Mouse (Mus musculus): Measurements from ENCODE around the gene Tmem145. TPM values are rescaled to one million over a fixed set of nuclear protein-coding genes. Genes with fewer than 3 reads are reported as not detected.
"Not testable (repeated sequence)": the region's sequence is repeated elsewhere in the genome, so short reads cannot be mapped to it uniquely, and the experiment has no call there.

Tmem145 gene
- polyA plus RNA-seq, 1 experiment from 2014 or later: 0.14 TPM

DNA sequence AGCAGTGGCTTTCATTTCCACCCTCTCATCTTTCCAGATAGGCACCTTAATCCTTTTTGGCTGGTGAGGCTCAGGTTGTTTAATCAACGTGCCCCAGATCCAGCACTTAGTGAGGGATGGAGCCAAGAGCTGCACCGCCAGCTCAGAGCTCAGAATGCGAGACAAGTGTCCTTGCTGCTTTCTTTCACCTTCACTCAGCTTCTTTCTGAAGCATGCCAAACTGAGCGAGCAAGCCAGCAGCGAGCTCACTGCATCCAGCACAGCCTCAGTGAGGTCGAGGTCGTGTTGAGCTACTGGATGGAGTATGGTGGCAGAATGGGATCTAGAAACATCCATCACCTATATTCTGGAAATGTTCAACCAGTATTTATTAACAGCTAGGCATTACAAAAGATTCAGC is 7.4 kb downstream of the Tmem145 start:
- no peaks in the 10 kb centered on the region for H3K9me3 ChIP-seq (ENCODE audit: control insufficient read depth, low read length)
- WGBS: 31% methylated on average over 7 of the region's 7 CpGs
- peaks cover 22% of the 10 kb centered on the region for H3K4me1 ChIP-seq (replicated peaks; ENCODE audit: control insufficient read depth, insufficient read depth, low read length)
- H3K4me3 ChIP-seq (ENCODE audit: low read length): no peak overlapping the region
- no peak for ATAC-seq (ENCODE audit: low read depth)
- no peak overlapping the region for H3K9ac ChIP-seq (ENCODE audit: low read length)
- no peaks in the 10 kb centered on the region for H3K36me3 ChIP-seq (ENCODE audit: control insufficient read depth, insufficient read depth, low read length)
- H3K4me2 ChIP-seq (ENCODE audit: low read depth, low read length): no peak overlapping the region
- peaks cover 44% of the 10 kb centered on the region for H3K27me3 ChIP-seq (ENCODE audit: control insufficient read depth, insufficient read depth, low read depth, low read length)
- no peak overlapping the region for H3K27ac ChIP-seq (ENCODE audit: low read length)

- Histone ChIP-seq H3K4me2 (ENCODE audit: low read depth, low read length) (peak overlapping the region; percentile 77), H3K9ac (ENCODE audit: low read length) (peak overlapping the region; percentile 49), H3K36me3 (ENCODE audit: control insufficient read depth, insufficient read depth, low read length) (no peaks in the 10 kb centered on the region), H3K27me3 (ENCODE audit: control insufficient read depth, insufficient read depth, low read depth, low read length) (peaks cover 41% of the 10 kb centered on the region), H3K9me3 (ENCODE audit: control insufficient read depth, low read length) (no peaks in the 10 kb centered on the region), H3K27ac (ENCODE audit: low read length) (no peak overlapping the region), H3K4me3 (ENCODE audit: low read length) (peak overlapping the region; percentile 51), H3K4me1 (replicated peaks; ENCODE audit: control insufficient read depth, insufficient read depth, low read length) (peaks cover 22% of the 10 kb centered on the region)
- no peak for ATAC-seq (ENCODE audit: low read depth)
- WGBS: 2% methylated on average over 49 of the region's 51 CpGs
Observed at GRCm38 (mm10) chr7:25314606-25315305, 8.8 kb downstream of the Tmem145 start.

GRCm38 (mm10) chr7:25315306-25316041 is 9.6 kb downstream of the Tmem145 start:
- Histone ChIP-seq H3K27me3 (ENCODE audit: control insufficient read depth, insufficient read depth, low read depth, low read length) (peaks cover 41% of the 10 kb centered on the region), H3K4me3 (ENCODE audit: low read length) (peak overlapping the region; percentile 51), H3K9me3 (ENCODE audit: control insufficient read depth, low read length) (no peaks in the 10 kb centered on the region), H3K36me3 (ENCODE audit: control insufficient read depth, insufficient read depth, low read length) (no peaks in the 10 kb centered on the region), H3K4me2 (ENCODE audit: low read depth, low read length) (peak overlapping the region; percentile 77), H3K4me1 (replicated peaks; ENCODE audit: control insufficient read depth, insufficient read depth, low read length) (peaks cover 22% of the 10 kb centered on the region), H3K9ac (ENCODE audit: low read length) (peak overlapping the region; percentile 49), H3K27ac (ENCODE audit: low read length) (no peak overlapping the region)
- WGBS: under 1% methylated on average over 55 of the region's 69 CpGs
- no peak for ATAC-seq (ENCODE audit: low read depth)

DNA sequence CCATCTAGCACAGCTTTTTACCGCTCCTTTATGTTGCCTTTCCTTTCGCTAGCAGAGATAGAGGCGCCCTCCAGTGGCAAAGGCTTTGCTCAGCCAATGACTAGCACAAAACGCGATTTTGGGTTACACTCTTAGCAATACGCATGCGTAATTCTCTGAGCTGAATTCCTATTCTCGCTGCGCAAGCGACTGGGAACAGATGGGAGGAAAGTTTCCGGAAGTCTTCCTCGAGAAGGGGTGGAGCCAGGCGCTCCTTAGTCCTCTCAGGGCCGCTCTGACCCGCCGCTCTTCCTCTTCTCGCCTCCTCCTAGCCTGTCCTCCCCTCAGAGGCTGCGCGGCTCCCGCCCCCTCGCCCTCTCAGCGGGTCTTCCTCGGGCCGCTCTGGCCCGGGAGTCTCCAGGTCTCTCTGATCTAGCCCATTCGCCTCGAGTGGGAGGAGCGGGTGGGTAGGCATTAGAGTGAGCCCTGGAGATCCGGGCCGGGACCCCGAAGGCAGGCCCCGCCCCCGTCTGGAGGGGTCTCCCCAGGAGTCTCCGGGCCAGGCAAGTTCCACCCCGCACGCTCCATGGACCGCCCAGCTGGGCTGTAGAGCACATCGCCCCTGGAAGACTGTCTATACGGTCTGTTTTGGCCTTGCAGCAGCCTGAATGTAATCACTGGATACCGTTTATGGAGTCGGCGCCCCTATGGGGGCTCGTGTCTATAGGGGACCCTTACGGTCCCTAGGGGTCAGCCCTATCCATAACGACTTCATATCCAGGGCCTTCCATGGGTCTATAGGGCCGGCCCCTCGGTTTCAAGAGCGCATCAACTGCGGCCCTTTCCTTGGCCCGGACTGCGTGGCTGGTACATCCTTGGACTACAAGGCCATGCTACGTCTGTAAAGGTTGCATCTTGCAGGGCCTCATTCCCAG is 10.9 kb downstream of the Tmem145 start, which contains the start of gene Megf8:
Gene Megf8 (plus strand): TSS at position 633 of the 914 bp plus-strand sequence.
- Histone ChIP-seq H3K4me2 (ENCODE audit: low read depth, low read length) (peak within 1 kb of the TSS; percentile 78), H3K4me3 (ENCODE audit: low read length) (peak within 1 kb of the TSS; percentile 55), H3K9ac (ENCODE audit: low read length) (peak within 1 kb of the TSS; percentile 74), H3K4me1 (replicated peaks; ENCODE audit: control insufficient read depth, insufficient read depth, low read length) (peaks cover 25% of the 10 kb centered on the region), H3K27me3 (ENCODE audit: control insufficient read depth, insufficient read depth, low read depth, low read length) (peaks cover 38% of the 10 kb centered on the region), H3K36me3 (ENCODE audit: control insufficient read depth, insufficient read depth, low read length) (no peaks in the 10 kb centered on the region), H3K27ac (ENCODE audit: low read length) (peak within 1 kb of the TSS; percentile 84), H3K9me3 (ENCODE audit: control insufficient read depth, low read length) (no peaks in the 10 kb centered on the region)
- WGBS: under 1% methylated on average over 52 of the region's 52 CpGs
- peak; percentile 99 for ATAC-seq (ENCODE audit: low read depth)

DNA sequence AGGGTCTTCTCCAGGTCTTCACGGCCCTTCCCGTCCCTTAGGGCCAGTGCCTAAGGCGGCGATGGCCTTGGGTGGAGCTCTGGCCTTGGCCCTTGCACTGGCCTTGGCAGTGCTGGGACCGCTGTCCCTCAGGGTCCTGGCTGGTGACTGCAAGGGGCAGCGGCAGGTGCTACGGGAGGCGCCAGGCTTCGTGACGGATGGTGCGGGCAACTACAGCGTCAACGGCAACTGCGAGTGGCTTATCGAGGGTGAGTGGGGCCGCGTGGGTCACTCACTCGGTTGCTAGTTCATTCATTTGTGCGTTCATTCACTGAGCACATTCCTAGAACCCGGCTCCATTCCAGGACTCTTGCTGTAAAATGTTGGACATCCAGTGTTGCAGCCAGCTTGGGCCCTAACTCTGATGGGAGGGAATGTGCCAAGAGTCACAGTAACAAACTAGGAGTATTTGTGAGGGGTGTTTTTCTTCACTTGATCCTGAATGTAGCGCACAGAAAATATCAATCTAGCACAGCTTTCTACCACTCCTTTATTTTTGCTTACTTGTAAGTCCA is 11.6 kb downstream of the Tmem145 start:
- peak overlapping the region; percentile 55 for H3K4me3 ChIP-seq (ENCODE audit: low read length)
- H3K9ac ChIP-seq (ENCODE audit: low read length): peak overlapping the region; percentile 74
- H3K9me3 ChIP-seq (ENCODE audit: control insufficient read depth, low read length): no peaks in the 10 kb centered on the region
- no peak for ATAC-seq (ENCODE audit: low read depth)
- peak overlapping the region; percentile 78 for H3K4me2 ChIP-seq (ENCODE audit: low read depth, low read length)
- H3K36me3 ChIP-seq (ENCODE audit: control insufficient read depth, insufficient read depth, low read length): no peaks in the 10 kb centered on the region
- H3K4me1 ChIP-seq (replicated peaks; ENCODE audit: control insufficient read depth, insufficient read depth, low read length): peaks cover 30% of the 10 kb centered on the region
- H3K27ac ChIP-seq (ENCODE audit: low read length): peak overlapping the region; percentile 84
- 7% methylated on average over 21 of the region's 21 CpGs for WGBS
- peaks cover 34% of the 10 kb centered on the region for H3K27me3 ChIP-seq (ENCODE audit: control insufficient read depth, insufficient read depth, low read depth, low read length)

DNA sequence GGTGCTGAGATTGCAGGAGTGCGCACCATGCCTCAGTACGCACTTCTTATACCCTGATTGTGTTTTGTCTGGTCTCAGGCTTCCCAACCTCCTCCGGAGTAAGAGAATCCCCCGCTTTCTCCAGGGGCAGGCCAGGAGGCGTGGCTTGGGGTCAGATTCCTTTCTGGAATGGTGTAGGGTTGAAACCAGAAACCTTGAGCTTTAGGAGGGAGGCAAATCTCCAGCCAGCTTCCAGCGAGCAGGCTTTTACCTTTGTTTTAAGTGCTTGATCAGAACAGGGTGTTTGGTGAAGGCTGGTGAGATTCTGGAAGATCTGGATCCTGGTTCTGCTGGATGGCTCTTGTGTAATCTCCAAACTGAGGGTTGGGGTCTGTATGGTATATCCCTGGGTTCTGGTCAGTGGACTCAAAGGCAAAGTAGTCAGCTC is 16.2 kb downstream of the Tmem145 start:
- no peaks in the 10 kb centered on the region for H3K27me3 ChIP-seq (ENCODE audit: control insufficient read depth, insufficient read depth, low read depth, low read length)
- H3K9me3 ChIP-seq (ENCODE audit: control insufficient read depth, low read length): no peaks in the 10 kb centered on the region
- H3K36me3 ChIP-seq (ENCODE audit: control insufficient read depth, insufficient read depth, low read length): no peaks in the 10 kb centered on the region
- 8% methylated on average over 6 of the region's 6 CpGs for WGBS
- H3K4me2 ChIP-seq (ENCODE audit: low read depth, low read length): peak overlapping the region; percentile 34
- H3K4me3 ChIP-seq (ENCODE audit: low read length): peak overlapping the region; percentile 22; the same call in 1 of the 2 replicates
- ATAC-seq (ENCODE audit: low read depth): peak; percentile 89
- peak overlapping the region; percentile 42 for H3K9ac ChIP-seq (ENCODE audit: low read length)
- H3K4me1 ChIP-seq (replicated peaks; ENCODE audit: control insufficient read depth, insufficient read depth, low read length): peaks cover 16% of the 10 kb centered on the region
- peak overlapping the region; percentile 85 for H3K27ac ChIP-seq (ENCODE audit: low read length)

GRCm38 (mm10) chr7:25323219-25323618 is 17.3 kb downstream of the Tmem145 start:
- WGBS: 73% methylated on average over 2 of the region's 2 CpGs
- Histone ChIP-seq H3K4me3 (ENCODE audit: low read length) (no peak overlapping the region), H3K36me3 (ENCODE audit: control insufficient read depth, insufficient read depth, low read length) (no peaks in the 10 kb centered on the region), H3K4me1 (replicated peaks; ENCODE audit: control insufficient read depth, insufficient read depth, low read length) (peaks cover 8% of the 10 kb centered on the region), H3K4me2 (ENCODE audit: low read depth, low read length) (no peak overlapping the region), H3K9me3 (ENCODE audit: control insufficient read depth, low read length) (no peaks in the 10 kb centered on the region), H3K27me3 (ENCODE audit: control insufficient read depth, insufficient read depth, low read depth, low read length) (no peaks in the 10 kb centered on the region), H3K9ac (ENCODE audit: low read length) (no peak overlapping the region), H3K27ac (ENCODE audit: low read length) (no peak overlapping the region)
- ATAC-seq (ENCODE audit: low read depth): no peak

DNA sequence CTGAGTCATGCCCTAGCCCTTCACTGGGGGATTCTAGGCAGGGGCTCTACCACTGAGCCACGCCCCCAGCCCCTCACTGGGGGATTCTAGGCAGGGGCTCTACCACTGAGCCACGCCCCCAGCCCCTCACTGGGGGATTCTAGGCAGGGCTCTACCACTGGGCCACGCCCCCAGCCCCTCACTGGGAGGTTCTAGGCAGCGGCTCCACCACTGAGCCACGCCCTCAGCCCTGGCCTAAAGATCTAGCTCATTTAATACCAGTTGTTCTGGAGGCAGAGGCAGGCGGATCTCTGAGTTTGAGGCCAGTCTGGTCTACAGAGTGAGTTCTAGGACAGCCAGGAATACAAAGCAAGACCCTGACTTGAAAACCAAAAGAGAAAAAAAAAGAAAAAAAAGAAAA is 19.5 kb downstream of the Tmem145 start:
- not testable (repeated sequence) for H3K9ac ChIP-seq (ENCODE audit: low read length); H3K9me3 ChIP-seq (ENCODE audit: control insufficient read depth, low read length); H3K36me3 ChIP-seq (ENCODE audit: control insufficient read depth, insufficient read depth, low read length); H3K27ac ChIP-seq (ENCODE audit: low read length); H3K4me3 ChIP-seq (ENCODE audit: low read length); H3K4me2 ChIP-seq (ENCODE audit: low read depth, low read length); H3K4me1 ChIP-seq (replicated peaks; ENCODE audit: control insufficient read depth, insufficient read depth, low read length); ATAC-seq (ENCODE audit: low read depth); H3K27me3 ChIP-seq (ENCODE audit: control insufficient read depth, insufficient read depth, low read depth, low read length)
- WGBS: 87% methylated on average over 6 of the region's 6 CpGs

All from lung, embryonic 16.5 days (tissue).